Mouse (Mus musculus) spleen, adult 2 months (tissue): Measurements from ENCODE around the gene Smim13.

Source experiments
- CTCF ChIP-seq: fragments of 200-500 bp; IDR thresholded peaks from 2 replicates; pipeline ENCODE4 v1.5.1; 2011; ENCODE audit warnings: mild to moderate bottlenecking, inconsistent platforms; ENCODE audit not compliant: insufficient read depth, insufficient read length, insufficient replicate concordance; ENCODE audit errors: extremely low read depth
- POLR2A ChIP-seq: fragments of 200-500 bp; IDR thresholded peaks from 2 replicates; pipeline ENCODE4 v1.6.1; 2011; ENCODE audit warnings: low read depth, low read length, inconsistent platforms

DNA sequence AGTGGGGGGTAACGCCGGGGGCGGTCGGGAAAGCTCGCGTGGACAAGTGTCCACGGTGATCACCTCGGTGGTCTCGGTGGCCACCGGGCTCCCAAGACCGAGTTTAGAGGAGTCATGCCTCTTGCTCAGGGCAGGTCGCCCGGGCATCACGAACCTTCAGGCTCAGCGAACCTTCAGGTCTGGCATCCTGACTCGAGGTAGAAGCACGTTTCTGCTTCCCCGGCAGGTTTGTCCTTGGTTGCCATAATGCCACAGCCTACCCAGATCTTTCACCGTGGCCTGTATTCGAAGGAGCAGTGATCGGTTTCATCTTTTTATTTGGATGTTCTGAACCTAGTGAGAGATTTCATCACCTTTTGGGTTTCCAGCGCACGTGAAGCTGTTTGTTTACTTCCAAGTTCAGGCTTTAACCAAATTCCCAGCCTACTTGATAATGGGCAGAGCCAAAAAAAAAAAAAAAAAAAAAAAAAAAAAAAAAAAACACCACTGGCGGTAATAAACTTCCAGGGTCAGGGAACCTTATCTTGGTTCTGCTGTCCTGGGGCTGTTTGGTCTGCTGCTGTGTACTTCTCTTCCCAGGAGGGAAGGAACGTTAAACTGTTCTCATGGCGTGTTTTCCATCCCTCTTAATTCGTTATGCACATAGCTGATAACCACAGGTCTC is 806 bp downstream of the Smim13 start:
- TF ChIP-seq CTCF: 0 out of 2 replicates have a peak, but pooled peaks have one; percentile 0
- no peak for TF ChIP-seq POLR2A
